Mouse (Mus musculus) limb, embryonic 11.5 days (tissue): ENCODE results near the gene Dupd1. TPM values are rescaled to one million over a fixed set of nuclear protein-coding genes. Genes with fewer than 3 reads are reported as not detected.
"Not testable (repeated sequence)": the region's sequence is repeated elsewhere in the genome, so short reads cannot be mapped to it uniquely, and the experiment has no call there.

ENCODE experiments used
- ATAC-seq: fragments of 200-750 bp; cut with Nextera tagmentation; 2 replicates; pipeline ENCODE4 v1.8.0; 2017; ENCODE audit warnings: low read depth; ENCODE audit not compliant: insufficient number of reproducible peaks, low FRiP score, low TSS enrichment
- DNase-seq: peaks from one replicate; pipeline ENCODE4 v3.0.0-alpha.2; 2015; ENCODE audit warnings: low spot score
- H3K27ac ChIP-seq: fragments of 300-500 bp; sonication (generic); replicated peaks from 2 replicates; pipeline ENCODE4 v1.5.1; 2014; ENCODE audit warnings: low read depth, mild to moderate bottlenecking, low read length
- H3K27me3 ChIP-seq: fragments of 300-500 bp; sonication (generic); 2 replicates; pipeline ENCODE4 v1.6.1; 2014; ENCODE audit warnings: mild to moderate bottlenecking, low read length, mixed read lengths; ENCODE audit not compliant: control insufficient read depth, insufficient read depth
- H3K36me3 ChIP-seq: fragments of 300-500 bp; sonication (generic); 2 replicates; pipeline ENCODE4 v1.6.1; 2014; ENCODE audit warnings: mild to moderate bottlenecking, low read length, moderate library complexity, mixed read lengths; ENCODE audit not compliant: control insufficient read depth, insufficient read depth
- H3K4me1 ChIP-seq: fragments of 300-500 bp; sonication (generic); 2 replicates; pipeline ENCODE4 v1.6.1; 2014; ENCODE audit warnings: low read length, mixed read lengths; ENCODE audit not compliant: control insufficient read depth, insufficient read depth
- H3K4me2 ChIP-seq: fragments of 300-500 bp; sonication (generic); 2 replicates; pipeline ENCODE4 v1.6.1; 2014; ENCODE audit warnings: low read depth, mild to moderate bottlenecking, moderate library complexity; ENCODE audit not compliant: severe bottlenecking
- H3K4me3 ChIP-seq: fragments of 300-500 bp; sonication (generic); 2 replicates; pipeline ENCODE4 v1.5.1; 2014; ENCODE audit warnings: low read depth, low read length
- H3K9ac ChIP-seq: fragments of 300-500 bp; sonication (generic); 2 replicates; pipeline ENCODE4 v1.6.1; 2014; ENCODE audit warnings: mild to moderate bottlenecking, low read length
- H3K9me3 ChIP-seq: fragments of 300-500 bp; sonication (generic); 2 replicates; pipeline ENCODE4 v1.6.1; 2016; ENCODE audit warnings: low read length; ENCODE audit not compliant: control insufficient read depth
- WGBS: fragments of 180-500 bp; shearing (Covaris S2); extraction: QIAGEN DNeasy Blood & Tissue Kit; methylation state at CpG from one replicate; pipeline ENCODE4 v1.1.7; 2014; 5-methylcytosine and 5-hydroxymethylcytosine counted together
- polyA plus RNA-seq: library from polyadenylated mRNA; unstranded; fragments of >200 nt; fragmentation: Nextera tagmentation; extraction: Ambion mirVana; gene quantifications from 2 replicates; pipeline ENCODE4 v1.2.1, GENCODE M21; 2014

Dupd1 gene
- polyA plus RNA-seq, 1 experiment from 2014 or later: 0.21 TPM

- H3K27ac ChIP-seq: peak overlapping the region; percentile 10; the same call in 1 of the 2 replicates
- ATAC-seq: no peak
Observed at GRCm38 (mm10) chr14:21674471-21674870, 39.9 kb downstream of the Dupd1 start.

GRCm38 (mm10) chr14:21673100-21673499 is 41.3 kb downstream of the Dupd1 start:
- Histone ChIP-seq H3K4me3 (no peak overlapping the region), H3K9ac (no peak overlapping the region), H3K36me3 (peaks cover 9% of the 10 kb centered on the region; the same call in 1 of the 2 replicates), H3K27ac (0 out of 2 replicates have a peak overlapping the region, but pooled peaks have one; percentile 10), H3K4me1 (peaks cover 25% of the 10 kb centered on the region), H3K9me3 (no peaks in the 10 kb centered on the region), H3K4me2 (no peak overlapping the region), H3K27me3 (no peaks in the 10 kb centered on the region)
- 42% methylated on average over 4 of the region's 4 CpGs for WGBS
- ATAC-seq: no peak
- DNase-seq: no peak

More at GRCm38 (mm10) chr14:21674471-21674870, 39.9 kb downstream of the Dupd1 start:
- Histone ChIP-seq H3K4me2 (no peak overlapping the region), H3K36me3 (peaks cover 9% of the 10 kb centered on the region; the same call in 1 of the 2 replicates), H3K9ac (no peak overlapping the region), H3K9me3 (no peaks in the 10 kb centered on the region), H3K4me3 (no peak overlapping the region), H3K27me3 (no peaks in the 10 kb centered on the region), H3K4me1 (peaks cover 27% of the 10 kb centered on the region)
- WGBS: 25% methylated on average over 5 of the region's 5 CpGs
- DNase-seq: peak; percentile 46

GRCm38 (mm10) chr14:21670422-21671006 is 43.9 kb downstream of the Dupd1 start:
- not testable (repeated sequence) for H3K4me3 ChIP-seq, H3K36me3 ChIP-seq, H3K9me3 ChIP-seq, H3K4me2 ChIP-seq, H3K27ac ChIP-seq, H3K27me3 ChIP-seq, H3K9ac ChIP-seq, DNase-seq
- H3K4me1 ChIP-seq: peaks cover 18% of the 10 kb centered on the region
- 0 out of 2 replicates have a peak, but pooled peaks have one; percentile 12 for ATAC-seq
- WGBS: 93% methylated on average over 15 of the region's 15 CpGs

- ATAC-seq (peak; percentile 63), DNase-seq (no peak)
- H3K4me3 ChIP-seq: no peak overlapping the region
- no peaks in the 10 kb centered on the region for H3K27me3 ChIP-seq
- no peak overlapping the region for H3K27ac ChIP-seq
- peaks cover 9% of the 10 kb centered on the region; the same call in 1 of the 2 replicates for H3K36me3 ChIP-seq
- no peak overlapping the region for H3K4me2 ChIP-seq
- H3K4me1 ChIP-seq: peaks cover 18% of the 10 kb centered on the region
- no peaks in the 10 kb centered on the region for H3K9me3 ChIP-seq
- 80% methylated on average over 11 of the region's 11 CpGs for WGBS
- no peak overlapping the region for H3K9ac ChIP-seq
Observed at GRCm38 (mm10) chr14:21669633-21670421, 44.5 kb downstream of the Dupd1 start.

GRCm38 (mm10) chr14:21669218-21669617 is 45.2 kb downstream of the Dupd1 start:
- Histone ChIP-seq H3K27ac (no peak overlapping the region), H3K9ac (no peak overlapping the region), H3K4me1 (peaks cover 15% of the 10 kb centered on the region), H3K27me3 (no peaks in the 10 kb centered on the region), H3K4me3 (no peak overlapping the region), H3K4me2 (no peak overlapping the region), H3K36me3 (peaks cover 11% of the 10 kb centered on the region), H3K9me3 (no peaks in the 10 kb centered on the region)
- ATAC-seq: no peak
- 93% methylated on average over 11 of the region's 11 CpGs for WGBS
- no peak for DNase-seq

GRCm38 (mm10) chr14:21662465-21663142 is 51.8 kb downstream of the Dupd1 start:
- no peak overlapping the region for H3K4me2 ChIP-seq
- H3K9me3 ChIP-seq: no peaks in the 10 kb centered on the region
- WGBS: 81% methylated on average over 8 of the region's 8 CpGs
- H3K4me1 ChIP-seq: peaks cover 2% of the 10 kb centered on the region; the same call in 1 of the 2 replicates
- no peak overlapping the region for H3K9ac ChIP-seq
- H3K27ac ChIP-seq: no peak overlapping the region
- no peaks in the 10 kb centered on the region for H3K27me3 ChIP-seq
- no peak overlapping the region for H3K4me3 ChIP-seq
- DNase-seq: no peak
- peaks cover 8% of the 10 kb centered on the region; the same call in 1 of the 2 replicates for H3K36me3 ChIP-seq
- no peak for ATAC-seq

GRCm38 (mm10) chr14:21659652-21660051 is 54.7 kb downstream of the Dupd1 start:
- Histone ChIP-seq H3K4me3 (no peak overlapping the region), H3K4me2 (no peak overlapping the region), H3K27ac (no peak overlapping the region), H3K9me3 (no peaks in the 10 kb centered on the region), H3K4me1 (peaks cover 7% of the 10 kb centered on the region; the same call in 1 of the 2 replicates), H3K27me3 (no peaks in the 10 kb centered on the region), H3K9ac (no peak overlapping the region), H3K36me3 (peaks cover 8% of the 10 kb centered on the region; the same call in 1 of the 2 replicates)
- WGBS: 18% methylated on average over 5 of the region's 5 CpGs
- DNase-seq (peak; percentile 83), ATAC-seq (0 out of 2 replicates have a peak, but pooled peaks have one; percentile 39)

- Histone ChIP-seq H3K4me2 (no peak overlapping the region), H3K9ac (no peak overlapping the region), H3K27me3 (no peaks in the 10 kb centered on the region), H3K4me3 (no peak overlapping the region), H3K36me3 (peaks cover 6% of the 10 kb centered on the region; the same call in 1 of the 2 replicates), H3K9me3 (no peaks in the 10 kb centered on the region), H3K4me1 (peaks cover 7% of the 10 kb centered on the region; the same call in 1 of the 2 replicates), H3K27ac (no peak overlapping the region)
- 83% methylated on average over 13 of the region's 13 CpGs for WGBS
- DNase-seq (no peak), ATAC-seq (no peak)
Observed at GRCm38 (mm10) chr14:21659155-21659554, 55.2 kb downstream of the Dupd1 start.
